Mouse (Mus musculus) forebrain, postnatal 0 days (tissue): ENCODE measurements around the gene Fam172a. TPM values are rescaled to one million over a fixed set of nuclear protein-coding genes. Genes with fewer than 3 reads are reported as not detected.

Source experiments
- ATAC-seq: fragments of 200-750 bp; cut with Nextera tagmentation; 2 replicates; pipeline ENCODE4 v1.8.0; 2017; ENCODE audit warnings: mild to moderate bottlenecking, moderate library complexity
- DNase-seq: peaks from one replicate; pipeline ENCODE4 v3.0.0-alpha.2; 2015
- H3K27ac ChIP-seq: fragments of 300-500 bp; sonication (generic); 2 replicates; pipeline ENCODE4 v1.5.1; 2014; ENCODE audit warnings: low read depth, mild to moderate bottlenecking, antibody characterized with exemption, low read length, moderate library complexity, mixed read lengths
- H3K27me3 ChIP-seq: fragments of 300-500 bp; sonication (generic); 2 replicates; pipeline ENCODE4 v1.6.1; 2014; ENCODE audit warnings: mild to moderate bottlenecking, low read length, mixed read lengths; ENCODE audit not compliant: insufficient read depth
- H3K36me3 ChIP-seq: fragments of 300-500 bp; sonication (generic); 2 replicates; pipeline ENCODE4 v1.6.1; 2014; ENCODE audit warnings: mild to moderate bottlenecking, moderate library complexity; ENCODE audit not compliant: insufficient read depth
- H3K4me1 ChIP-seq: fragments of 300-500 bp; sonication (generic); 2 replicates; pipeline ENCODE4 v1.6.1; 2014; ENCODE audit warnings: antibody characterized with exemption; ENCODE audit not compliant: insufficient read depth
- H3K4me2 ChIP-seq: fragments of 300-500 bp; sonication (generic); 2 replicates; pipeline ENCODE4 v1.6.1; 2014; ENCODE audit warnings: low read depth, mild to moderate bottlenecking, moderate library complexity
- H3K4me3 ChIP-seq: fragments of 300-500 bp; sonication (generic); 2 replicates; pipeline ENCODE4 v1.5.1; 2014; ENCODE audit warnings: low read depth, low read length, mixed read lengths
- H3K9ac ChIP-seq: fragments of 300-500 bp; sonication (generic); 2 replicates; pipeline ENCODE4 v1.6.1; 2014; ENCODE audit warnings: mild to moderate bottlenecking
- H3K9me3 ChIP-seq: fragments of 300-500 bp; sonication (generic); 2 replicates; pipeline ENCODE4 v1.6.1; 2016; ENCODE audit warnings: low read length
- CTCF ChIP-seq: sonication (generic); IDR thresholded peaks from 2 replicates; pipeline ENCODE4 v1.5.1; 2016; ENCODE audit warnings: antibody characterized with exemption, control low read depth, low read depth
- WGBS: fragments of 180-500 bp; shearing (Covaris S2); extraction: QIAGEN DNeasy Blood & Tissue Kit; methylation state at CpG from one replicate; pipeline ENCODE4 v1.1.7; 2014; 5-methylcytosine and 5-hydroxymethylcytosine counted together
- polyA plus RNA-seq: library from polyadenylated mRNA; unstranded; fragments of >200 nt; fragmentation: Nextera tagmentation; extraction: Ambion mirVana; gene quantifications from 2 replicates; pipeline ENCODE4 v1.2.1, GENCODE M21; 2015
- total RNA-seq: library from RNA; depleted of rRNA; stranded (reverse); fragments of >200 nt; gene quantifications from 2 replicates; pipeline ENCODE4 v1.2.3, GENCODE M21; 2014

The Fam172a gene
- total and polyA plus RNA-seq, 2 experiments from 2014 or later: 38.6 to 51.7 TPM

DNA sequence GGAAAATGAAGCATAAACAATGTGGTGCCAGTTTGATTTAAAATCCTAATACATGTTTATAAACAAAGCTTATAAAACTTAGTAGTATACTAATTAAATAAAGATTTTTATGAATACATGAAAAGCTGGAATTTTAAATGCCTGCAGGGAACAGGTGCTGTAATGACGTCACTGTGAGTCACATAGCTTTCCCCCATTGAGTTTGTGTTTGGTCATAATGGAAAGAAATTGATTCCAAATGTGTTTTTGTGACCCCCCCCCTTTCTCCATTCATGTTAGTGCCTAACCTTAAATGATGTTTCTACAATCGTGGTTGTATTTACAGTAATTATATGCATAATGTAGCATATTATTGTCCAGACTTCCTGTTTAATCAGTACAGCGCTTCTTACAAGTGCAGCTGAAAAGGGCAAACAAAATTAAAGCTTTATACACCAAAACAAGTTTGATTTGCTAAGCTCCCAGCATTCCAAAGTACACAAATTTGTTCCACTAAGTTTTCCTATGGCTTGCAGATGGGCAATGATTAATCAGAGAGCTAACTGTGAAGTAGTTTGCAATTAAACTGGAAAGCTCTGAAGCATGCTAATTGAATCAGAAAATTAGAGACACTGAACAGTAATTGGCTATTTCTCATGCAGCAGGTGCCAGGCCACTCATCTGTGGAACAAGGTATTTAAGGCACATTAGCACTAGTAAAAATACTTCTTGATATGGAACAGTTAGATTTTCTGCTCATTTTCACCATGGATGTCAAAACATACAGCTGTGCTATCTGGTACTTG lies 398.1 kb downstream of the Fam172a start:
- Histone ChIP-seq H3K9ac (no peak overlapping the region), H3K4me2 (no peak overlapping the region), H3K27me3 (no peaks in the 10 kb centered on the region), H3K4me3 (no peak overlapping the region), H3K9me3 (no peaks in the 10 kb centered on the region), H3K4me1 (no peaks in the 10 kb centered on the region), H3K27ac (0 out of 2 replicates have a peak overlapping the region, but pooled peaks have one; percentile 17), H3K36me3 (no peaks in the 10 kb centered on the region)
- TF ChIP-seq CTCF: no peak
- DNase-seq: peak; percentile 33
- 11% methylated on average over 3 of the region's 3 CpGs for WGBS
- peak; percentile 69 for ATAC-seq

DNA sequence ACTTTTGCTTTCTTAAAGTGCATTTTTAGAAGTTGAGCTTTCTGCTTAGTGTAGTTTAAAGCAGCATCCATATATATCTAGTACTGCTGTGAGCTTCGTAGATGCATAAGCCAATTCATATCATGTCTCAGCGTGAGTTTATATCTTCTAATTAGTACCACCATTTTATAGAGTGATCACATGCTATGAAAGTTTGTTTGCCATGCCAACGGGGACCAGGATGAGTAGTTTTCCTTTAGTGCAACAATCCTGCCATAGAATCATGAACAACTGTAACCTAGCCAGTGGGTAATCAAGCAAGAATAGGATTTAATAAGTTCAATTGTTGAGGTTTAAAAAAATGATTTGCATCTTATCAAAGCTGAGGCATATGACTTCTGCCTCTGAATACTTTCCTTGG lies 398.8 kb downstream of the Fam172a start:
- DNase-seq (no peak), ATAC-seq (peak; percentile 23; the same call in 1 of the 2 replicates)
- H3K4me3 ChIP-seq: no peak overlapping the region
- no peaks in the 10 kb centered on the region for H3K36me3 ChIP-seq
- H3K27me3 ChIP-seq: no peaks in the 10 kb centered on the region
- WGBS: 32% methylated on average over 3 of the region's 3 CpGs
- H3K27ac ChIP-seq: 0 out of 2 replicates have a peak overlapping the region, but pooled peaks have one; percentile 17
- H3K4me2 ChIP-seq: no peak overlapping the region
- no peak for TF ChIP-seq CTCF
- no peaks in the 10 kb centered on the region for H3K9me3 ChIP-seq
- no peak overlapping the region for H3K9ac ChIP-seq
- no peaks in the 10 kb centered on the region for H3K4me1 ChIP-seq

DNA sequence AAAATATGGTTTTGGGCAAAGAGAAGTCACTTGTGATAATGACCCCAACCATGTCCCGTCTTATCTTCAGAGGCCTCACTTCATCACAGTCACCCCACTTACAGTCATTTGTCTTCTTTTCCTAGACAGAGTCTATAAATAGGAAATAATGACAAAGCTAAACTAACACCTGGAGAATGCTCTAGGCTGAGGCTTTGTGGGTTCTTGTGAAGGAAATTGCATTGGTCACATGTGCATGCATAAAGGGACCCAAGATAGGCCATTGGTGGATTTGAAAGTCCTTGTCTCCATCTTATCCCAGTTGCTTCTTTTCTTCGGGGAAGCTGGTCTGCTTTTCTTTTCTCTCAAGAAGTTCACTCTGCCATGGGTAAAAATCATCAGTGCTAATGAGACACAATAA lies 400.5 kb downstream of the Fam172a start:
- 83% methylated on average over 2 of the region's 2 CpGs for WGBS
- ATAC-seq: no peak
- Histone ChIP-seq H3K27me3 (no peaks in the 10 kb centered on the region), H3K27ac (no peak overlapping the region), H3K36me3 (no peaks in the 10 kb centered on the region), H3K9ac (no peak overlapping the region), H3K4me3 (no peak overlapping the region), H3K9me3 (no peaks in the 10 kb centered on the region), H3K4me2 (no peak overlapping the region), H3K4me1 (no peaks in the 10 kb centered on the region)
- DNase-seq: no peak
- TF ChIP-seq CTCF: no peak

DNA sequence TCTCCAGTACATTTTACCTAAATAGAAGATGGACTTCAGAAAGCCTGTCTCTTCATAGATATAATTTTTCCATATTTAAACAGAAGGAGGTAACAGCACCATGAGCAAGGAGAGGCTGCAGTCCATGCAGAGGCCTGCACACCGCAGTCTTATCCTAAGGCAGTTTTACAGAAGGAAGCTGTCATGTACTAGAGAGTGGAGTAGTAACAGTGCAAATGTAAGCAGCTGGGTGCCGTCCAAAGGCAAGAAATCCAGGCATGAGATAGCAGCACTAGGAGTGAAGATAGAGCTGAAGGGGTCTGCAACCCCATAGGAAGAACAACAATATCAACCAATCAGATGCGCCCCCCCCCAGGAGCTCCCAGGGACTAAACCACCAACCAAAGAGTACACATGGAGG lies 403.0 kb downstream of the Fam172a start:
- WGBS: 74% methylated on average over 3 of the region's 3 CpGs
- no peak overlapping the region for H3K27ac ChIP-seq
- no peaks in the 10 kb centered on the region for H3K27me3 ChIP-seq
- H3K36me3 ChIP-seq: no peaks in the 10 kb centered on the region
- ATAC-seq (no peak), DNase-seq (no peak)
- no peak overlapping the region for H3K4me2 ChIP-seq
- no peak overlapping the region for H3K9ac ChIP-seq
- TF ChIP-seq CTCF: no peak
- no peaks in the 10 kb centered on the region for H3K4me1 ChIP-seq
- H3K4me3 ChIP-seq: no peak overlapping the region
- H3K9me3 ChIP-seq: no peaks in the 10 kb centered on the region

DNA sequence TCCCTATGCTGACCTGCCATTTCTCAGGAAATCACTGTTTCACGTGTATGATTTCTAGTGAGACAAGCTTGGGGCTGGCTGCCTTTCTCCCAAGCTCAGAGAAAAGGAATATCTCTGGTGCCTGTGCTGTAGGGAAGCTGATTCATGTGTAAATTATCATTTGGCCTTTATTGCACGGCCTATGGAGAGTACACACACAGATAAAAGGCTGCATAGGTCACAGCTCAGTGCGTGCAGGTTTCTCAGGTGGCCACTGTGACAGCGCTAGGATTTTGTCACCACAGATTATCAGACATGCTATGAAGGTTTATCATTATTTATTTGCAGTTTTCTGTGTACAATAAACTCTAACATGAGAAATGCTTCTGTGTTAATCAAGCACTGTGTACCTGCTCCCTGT lies 408.8 kb downstream of the Fam172a start:
- no peak for TF ChIP-seq CTCF
- Histone ChIP-seq H3K9me3 (no peaks in the 10 kb centered on the region), H3K4me2 (no peak overlapping the region), H3K4me3 (no peak overlapping the region), H3K36me3 (no peaks in the 10 kb centered on the region), H3K9ac (no peak overlapping the region), H3K27me3 (no peaks in the 10 kb centered on the region), H3K27ac (no peak overlapping the region), H3K4me1 (no peaks in the 10 kb centered on the region)
- no peak for DNase-seq
- ATAC-seq: no peak
- 76% methylated on average over 4 of the region's 4 CpGs for WGBS

DNA sequence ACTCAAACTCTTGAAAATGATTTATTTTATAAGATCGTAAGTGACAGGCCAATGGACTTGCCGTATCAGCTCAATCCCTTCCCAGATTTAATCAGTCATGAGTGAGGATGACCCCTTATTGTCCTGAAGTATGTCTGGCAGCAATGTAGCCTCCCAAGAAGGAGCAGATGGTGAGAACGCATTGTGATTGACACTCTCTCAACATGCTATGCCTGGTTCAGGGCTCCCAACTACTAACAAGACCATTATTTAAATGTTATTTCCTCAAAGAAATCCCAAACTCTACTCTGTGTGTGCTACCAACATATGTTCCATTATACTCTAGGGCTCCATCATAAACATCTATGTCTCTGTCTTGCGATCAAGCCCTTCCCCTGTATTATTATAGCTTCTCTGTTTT lies 412.1 kb downstream of the Fam172a start:
- no peak for TF ChIP-seq CTCF
- WGBS: 71% methylated on average over 4 of the region's 4 CpGs
- no peaks in the 10 kb centered on the region for H3K9me3 ChIP-seq
- H3K4me1 ChIP-seq: no peaks in the 10 kb centered on the region
- H3K27ac ChIP-seq: no peak overlapping the region
- DNase-seq (no peak), ATAC-seq (no peak)
- H3K4me3 ChIP-seq: no peak overlapping the region
- H3K36me3 ChIP-seq: no peaks in the 10 kb centered on the region
- no peak overlapping the region for H3K4me2 ChIP-seq
- no peak overlapping the region for H3K9ac ChIP-seq
- H3K27me3 ChIP-seq: no peaks in the 10 kb centered on the region

DNA sequence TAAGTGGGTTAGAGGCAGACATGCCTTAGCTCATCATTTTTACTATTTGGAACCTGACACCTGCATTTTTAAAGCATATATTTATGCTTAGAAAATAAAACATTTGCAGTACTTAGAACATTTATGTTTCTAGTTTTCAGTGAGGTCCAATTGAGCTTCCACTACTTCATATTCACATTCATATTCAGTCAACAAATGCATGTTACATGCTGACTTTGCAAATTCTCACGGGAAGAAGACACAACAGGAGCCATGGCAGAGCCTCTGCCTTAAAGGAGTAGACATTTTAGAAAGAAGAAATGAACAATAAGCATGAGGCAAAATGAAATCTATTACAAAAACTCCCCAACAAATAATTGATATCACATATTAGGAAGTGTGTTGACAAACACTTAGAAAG lies 416.9 kb downstream of the Fam172a start:
- 79% methylated on average over 1 of the region's 1 CpGs for WGBS
- TF ChIP-seq CTCF: no peak
- ATAC-seq: no peak
- H3K4me2 ChIP-seq: no peak overlapping the region
- no peaks in the 10 kb centered on the region for H3K4me1 ChIP-seq
- no peaks in the 10 kb centered on the region for H3K9me3 ChIP-seq
- no peak overlapping the region for H3K9ac ChIP-seq
- no peak overlapping the region for H3K27ac ChIP-seq
- H3K4me3 ChIP-seq: no peak overlapping the region
- DNase-seq: no peak
- no peaks in the 10 kb centered on the region for H3K27me3 ChIP-seq
- H3K36me3 ChIP-seq: no peaks in the 10 kb centered on the region
